Mouse (Mus musculus) embryonic facial prominence, embryonic 14.5 days (tissue): ENCODE results near the gene Gatad2a. TPM values are rescaled to one million over a fixed set of nuclear protein-coding genes. Genes with fewer than 3 reads are reported as not detected.
"Not testable (repeated sequence)": the region's sequence is repeated elsewhere in the genome, so short reads cannot be mapped to it uniquely, and the experiment has no call there.

Experiments
- ATAC-seq: fragments of 200-750 bp; cut with Nextera tagmentation; 2 replicates; pipeline ENCODE4 v1.8.0; 2017; ENCODE audit warnings: low read depth, moderate number of reproducible peaks, moderate TSS enrichment
- DNase-seq: peaks from one replicate; pipeline ENCODE4 v3.0.0-alpha.2; 2015; ENCODE audit warnings: low spot score
- H3K27ac ChIP-seq: fragments of 300-500 bp; sonication (generic); replicated peaks from 2 replicates; pipeline ENCODE4 v1.5.1; 2014; ENCODE audit warnings: low read depth, mild to moderate bottlenecking, low read length, moderate library complexity
- H3K27me3 ChIP-seq: fragments of 300-500 bp; sonication (generic); replicated peaks from 2 replicates; pipeline ENCODE4 v1.6.1; 2014; ENCODE audit warnings: low read length; ENCODE audit not compliant: control insufficient read depth, insufficient read depth
- H3K36me3 ChIP-seq: fragments of 300-500 bp; sonication (generic); 2 replicates; pipeline ENCODE4 v1.6.1; 2014; ENCODE audit warnings: low read length, mixed read lengths; ENCODE audit not compliant: control insufficient read depth, insufficient read depth
- H3K4me1 ChIP-seq: fragments of 300-500 bp; sonication (generic); 2 replicates; pipeline ENCODE4 v1.6.1; 2014; ENCODE audit warnings: antibody characterized with exemption, low read length; ENCODE audit not compliant: control insufficient read depth, insufficient read depth
- H3K4me2 ChIP-seq: fragments of 300-500 bp; sonication (generic); 2 replicates; pipeline ENCODE4 v1.6.1; 2014; ENCODE audit warnings: low read depth, mild to moderate bottlenecking, low read length, moderate library complexity, mixed read lengths
- H3K4me3 ChIP-seq: fragments of 300-500 bp; sonication (generic); 2 replicates; pipeline ENCODE4 v1.5.1; 2014; ENCODE audit warnings: low read depth, mild to moderate bottlenecking, low read length
- H3K9ac ChIP-seq: fragments of 300-500 bp; sonication (generic); 2 replicates; pipeline ENCODE4 v1.6.1; 2014; ENCODE audit warnings: low read depth, mild to moderate bottlenecking, low read length, moderate library complexity, mixed read lengths
- H3K9me3 ChIP-seq: fragments of 300-500 bp; sonication (generic); 2 replicates; pipeline ENCODE4 v1.6.1; 2016; ENCODE audit warnings: low read length; ENCODE audit not compliant: control insufficient read depth
- WGBS: fragments of 180-500 bp; shearing (Covaris S2); extraction: QIAGEN DNeasy Blood & Tissue Kit; methylation state at CpG from one replicate; pipeline ENCODE4 v1.1.7; 2014; 5-methylcytosine and 5-hydroxymethylcytosine counted together
- polyA plus RNA-seq: library from polyadenylated mRNA; unstranded; fragments of >200 nt; fragmentation: Nextera tagmentation; extraction: Ambion mirVana; gene quantifications from 2 replicates; pipeline ENCODE4 v1.2.1, GENCODE M21; 2014

Gatad2a gene
- polyA plus RNA-seq, 1 experiment from 2014 or later, result 50.4 TPM

DNA sequence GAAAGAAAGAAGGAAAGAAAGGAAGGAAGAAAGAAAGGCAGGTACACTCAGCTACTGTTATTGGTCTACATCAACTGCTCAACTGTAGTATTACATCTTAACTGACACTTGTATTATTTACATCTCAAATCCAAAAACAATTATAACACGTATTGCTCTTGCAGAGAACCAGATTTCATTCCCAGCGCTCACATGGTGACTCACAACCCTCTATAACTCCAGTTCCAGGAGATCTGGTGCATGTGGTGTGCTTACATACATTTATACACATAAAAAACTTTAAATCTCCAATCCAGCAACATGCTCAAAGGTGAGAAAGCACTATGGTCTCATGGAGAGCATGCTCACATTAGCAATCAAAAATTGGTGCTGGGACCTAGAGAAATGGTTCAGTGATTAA, 4.0 kb upstream of the Gatad2a start:
- WGBS, result 84% methylated on average over 2 of the region's 2 CpGs
- Histone ChIP-seq H3K27me3 (no peaks in the 10 kb centered on the region), H3K9me3 (no peaks in the 10 kb centered on the region), H3K36me3 (no peaks in the 10 kb centered on the region), H3K4me3 (no peak overlapping the region), H3K4me1 (0 out of 2 replicates have a peak, but pooled peaks cover under 1% of the 10 kb centered on the region), H3K27ac (no peak overlapping the region), H3K9ac (no peak overlapping the region), H3K4me2 (no peak overlapping the region)
- no peak for ATAC-seq
- no peak for DNase-seq

DNA sequence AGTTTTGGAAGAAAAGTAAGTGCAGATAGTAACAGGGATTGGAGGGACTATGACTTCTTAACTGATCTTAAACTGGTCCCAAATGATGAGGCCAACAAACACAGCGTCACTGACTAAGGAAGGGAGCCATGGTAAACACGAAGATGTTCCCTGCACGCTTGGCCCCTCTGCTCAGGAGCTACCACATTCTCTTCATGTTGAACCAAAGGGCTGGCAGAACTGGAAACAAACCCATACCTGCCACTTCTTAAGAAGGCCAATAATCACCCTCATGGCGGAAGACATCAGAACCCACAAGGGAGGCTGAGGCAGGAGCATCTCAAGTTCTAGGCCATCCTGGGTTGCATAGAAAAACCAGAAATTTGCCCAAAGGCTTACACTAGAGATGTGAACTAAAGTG, 3.1 kb upstream of the Gatad2a start:
- H3K9ac ChIP-seq, result no peak overlapping the region
- 87% methylated on average over 4 of the region's 4 CpGs for WGBS
- no peaks in the 10 kb centered on the region for H3K27me3 ChIP-seq
- H3K9me3 ChIP-seq, result no peaks in the 10 kb centered on the region
- no peak for ATAC-seq
- H3K4me3 ChIP-seq, result no peak overlapping the region
- 0 out of 2 replicates have a peak, but pooled peaks cover 4% of the 10 kb centered on the region for H3K4me1 ChIP-seq
- H3K27ac ChIP-seq, result no peak overlapping the region
- no peak overlapping the region for H3K4me2 ChIP-seq
- no peak for DNase-seq
- no peaks in the 10 kb centered on the region for H3K36me3 ChIP-seq

DNA sequence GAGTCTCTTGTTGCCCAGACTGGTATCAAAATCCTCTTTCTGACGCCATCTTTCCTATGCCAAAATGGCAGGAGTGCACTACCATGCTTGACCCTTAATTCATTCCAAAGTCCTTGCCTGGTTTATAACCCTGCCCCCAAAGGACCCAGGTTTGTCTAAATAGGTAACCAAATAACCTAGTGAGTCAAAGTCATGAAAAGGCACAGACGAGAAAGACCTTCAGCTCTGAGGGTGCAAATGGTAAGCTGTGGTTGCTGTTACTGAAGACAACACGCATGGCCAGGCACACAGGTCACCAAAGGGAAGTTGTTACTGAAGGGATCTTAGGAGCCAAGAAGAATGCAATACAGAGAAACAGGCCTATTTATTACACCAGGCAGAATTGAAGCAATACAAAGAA, 2.5 kb upstream of the Gatad2a start:
- Histone ChIP-seq H3K27ac (no peak overlapping the region), H3K36me3 (no peaks in the 10 kb centered on the region), H3K4me2 (no peak overlapping the region), H3K27me3 (no peaks in the 10 kb centered on the region), H3K9me3 (no peaks in the 10 kb centered on the region), H3K4me3 (no peak overlapping the region), H3K4me1 (0 out of 2 replicates have a peak, but pooled peaks cover 4% of the 10 kb centered on the region), H3K9ac (no peak overlapping the region)
- DNase-seq (no peak), ATAC-seq (no peak)
- WGBS, result 85% methylated on average over 3 of the region's 3 CpGs

DNA sequence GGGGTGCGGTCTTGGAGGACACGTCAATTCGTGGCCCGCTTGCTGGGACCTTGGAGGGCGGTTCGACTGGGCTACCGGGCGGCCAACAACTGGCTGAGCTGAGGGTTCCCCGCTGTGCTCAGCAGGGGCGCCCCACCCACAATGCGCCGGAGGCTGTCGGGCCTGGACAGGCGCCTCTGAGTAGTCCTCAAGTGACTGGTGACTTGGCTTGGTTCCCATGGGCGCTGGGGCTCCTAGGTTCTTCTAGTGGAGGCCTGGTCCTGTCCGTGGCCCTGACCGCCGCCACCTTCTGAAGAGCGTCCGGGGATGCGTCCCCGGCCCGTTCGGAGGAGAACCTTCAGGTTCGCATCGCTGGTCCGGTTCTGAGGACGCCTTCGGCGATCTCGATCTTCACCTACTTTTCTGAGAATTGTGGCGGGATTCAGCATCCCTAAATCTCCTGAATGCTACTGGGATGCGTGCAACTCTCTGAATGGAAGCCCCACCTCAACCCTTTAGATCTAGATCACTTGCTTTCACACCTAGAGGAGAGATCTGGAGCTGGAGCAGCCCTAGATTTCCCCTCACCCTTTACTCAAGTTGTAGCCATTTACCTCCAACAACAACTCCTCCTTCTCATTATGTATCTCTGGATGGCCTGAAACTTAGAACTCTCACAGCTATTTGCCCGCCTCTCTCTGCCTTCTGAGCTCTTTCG, 553 bp upstream of the Gatad2a start:
- peak overlapping the region; percentile 90 for H3K9ac ChIP-seq
- peak overlapping the region; percentile 80 for H3K27ac ChIP-seq
- 3% methylated on average over 25 of the region's 35 CpGs for WGBS
- peak overlapping the region; percentile 75 for H3K4me2 ChIP-seq
- peak overlapping the region; percentile 79 for H3K4me3 ChIP-seq
- H3K4me1 ChIP-seq, result 0 out of 2 replicates have a peak, but pooled peaks cover 4% of the 10 kb centered on the region
- no peaks in the 10 kb centered on the region for H3K9me3 ChIP-seq
- no peaks in the 10 kb centered on the region for H3K27me3 ChIP-seq
- DNase-seq, result no peak
- no peak for ATAC-seq
- 0 out of 2 replicates have a peak, but pooled peaks cover 7% of the 10 kb centered on the region for H3K36me3 ChIP-seq

DNA sequence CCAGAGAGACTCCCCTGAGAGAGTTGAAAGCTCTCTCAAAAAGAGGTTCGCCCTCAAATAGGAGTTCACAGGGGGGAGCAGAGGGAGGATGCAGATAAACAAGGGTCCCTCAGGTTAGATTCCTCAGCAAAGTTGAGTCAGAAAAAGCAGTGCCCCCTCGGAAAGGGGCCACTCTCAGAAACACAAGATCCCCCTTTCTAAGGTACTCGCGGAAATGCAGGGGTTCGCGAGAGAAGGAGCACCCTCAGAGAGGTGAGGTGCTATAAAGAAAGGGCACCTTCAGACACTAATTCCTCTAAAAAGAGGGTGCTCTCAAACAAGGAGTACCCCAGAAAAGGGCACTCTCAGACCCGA, 785 bp downstream of the Gatad2a start:
- ATAC-seq, result no peak
- 0 out of 2 replicates have a peak, but pooled peaks cover 7% of the 10 kb centered on the region for H3K36me3 ChIP-seq
- no peak overlapping the region; the same call in 1 of the 2 replicates for H3K27ac ChIP-seq
- peak overlapping the region; percentile 60 for H3K4me2 ChIP-seq
- no peak for DNase-seq
- H3K4me3 ChIP-seq, result peak overlapping the region; percentile 79
- no peaks in the 10 kb centered on the region for H3K27me3 ChIP-seq
- no peaks in the 10 kb centered on the region for H3K9me3 ChIP-seq
- WGBS, result under 1% methylated on average over 7 of the region's 7 CpGs
- peak overlapping the region; percentile 80 for H3K9ac ChIP-seq
- 0 out of 2 replicates have a peak, but pooled peaks cover 4% of the 10 kb centered on the region for H3K4me1 ChIP-seq

DNA sequence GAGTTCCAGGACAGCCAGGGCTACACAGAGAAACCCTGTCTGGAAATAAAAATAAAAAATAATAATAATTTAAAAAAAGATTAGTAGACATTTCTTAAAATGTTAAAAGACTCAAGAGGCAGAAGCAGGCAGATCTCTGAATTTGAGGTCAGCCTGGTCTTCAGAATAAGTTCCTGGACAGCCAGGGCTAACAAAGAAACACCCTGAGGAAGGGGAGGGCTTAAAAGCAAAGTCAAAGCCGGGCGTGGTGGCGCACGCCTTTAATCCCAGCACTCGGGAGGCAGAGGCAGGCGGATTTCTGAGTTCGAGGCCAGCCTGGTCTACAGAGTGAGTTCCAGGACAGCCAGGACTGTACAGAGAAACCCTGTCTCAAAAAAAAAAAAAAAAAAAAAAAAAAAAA, 7.2 kb downstream of the Gatad2a start:
- not testable (repeated sequence) for H3K4me2 ChIP-seq, H3K27ac ChIP-seq, H3K4me1 ChIP-seq, DNase-seq, H3K36me3 ChIP-seq, H3K27me3 ChIP-seq, H3K9ac ChIP-seq, ATAC-seq, H3K4me3 ChIP-seq, H3K9me3 ChIP-seq
- WGBS, result 99% methylated on average over 6 of the region's 7 CpGs

DNA sequence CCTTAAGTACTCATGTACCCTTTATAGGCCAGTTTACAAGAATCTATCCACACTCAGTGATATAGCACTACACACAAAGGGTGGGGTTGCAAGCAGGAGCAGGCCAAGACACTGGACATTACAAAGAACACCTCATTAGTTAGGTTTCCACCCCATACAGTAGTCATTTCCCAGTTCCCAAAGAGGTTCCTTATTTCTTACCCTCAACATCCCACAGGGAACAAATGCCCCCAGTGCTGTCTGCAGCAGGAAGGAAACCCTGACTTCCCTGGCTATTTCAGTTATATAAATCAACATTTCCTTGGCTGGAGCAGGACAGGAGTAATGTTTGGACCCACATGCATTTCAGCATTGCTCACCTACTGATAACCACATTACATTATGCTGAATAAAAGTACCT, 8.4 kb downstream of the Gatad2a start:
- no peak for DNase-seq

DNA sequence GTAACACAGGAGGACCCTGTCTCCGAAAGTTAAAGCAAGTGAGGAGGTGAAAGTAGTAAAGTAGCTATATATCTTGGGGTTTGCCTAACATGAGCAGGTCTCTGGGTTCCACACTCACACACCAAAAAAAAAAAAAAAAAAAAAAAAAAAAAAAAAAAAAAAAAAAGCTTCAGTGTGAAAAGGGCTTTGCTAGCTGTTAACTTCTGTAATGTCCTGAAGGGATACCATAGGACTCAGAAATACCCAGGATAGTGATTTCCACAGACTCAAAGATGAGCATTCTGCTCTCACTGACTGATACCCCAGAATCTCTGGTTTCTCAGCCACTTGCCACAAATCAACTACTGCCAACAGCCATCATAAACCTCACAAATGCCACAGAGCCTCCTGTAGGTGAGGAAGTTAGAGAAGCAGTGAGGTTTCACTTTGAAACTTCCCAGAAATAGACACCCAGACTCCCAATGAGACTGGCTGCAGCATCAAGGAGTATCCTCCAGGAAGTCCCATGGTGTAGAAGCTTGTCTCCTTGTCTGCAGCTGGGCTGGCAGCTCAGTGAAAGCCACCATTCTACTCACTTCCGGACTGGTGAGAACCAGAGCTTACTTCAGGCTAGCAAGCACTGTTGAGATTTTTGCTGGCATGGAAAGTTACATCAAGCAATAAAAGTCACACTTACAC, 11.2 kb downstream of the Gatad2a start:
- ATAC-seq, result no peak

More for the DNA sequence above, 8.4 kb downstream of the Gatad2a start:
- no peak overlapping the region for H3K4me3 ChIP-seq
- 0 out of 2 replicates have a peak, but pooled peaks cover 5% of the 10 kb centered on the region for H3K36me3 ChIP-seq
- ATAC-seq, result no peak
- H3K27me3 ChIP-seq, result no peaks in the 10 kb centered on the region
- H3K27ac ChIP-seq, result no peak overlapping the region
- H3K9me3 ChIP-seq, result no peaks in the 10 kb centered on the region
- H3K4me1 ChIP-seq, result no peaks in the 10 kb centered on the region
- no peak overlapping the region for H3K4me2 ChIP-seq
- no peak overlapping the region for H3K9ac ChIP-seq

More for the DNA sequence above, 11.2 kb downstream of the Gatad2a start:
- Histone ChIP-seq H3K4me3 (no peak overlapping the region), H3K9ac (no peak overlapping the region), H3K27ac (no peak overlapping the region), H3K4me2 (no peak overlapping the region), H3K27me3 (no peaks in the 10 kb centered on the region), H3K4me1 (no peaks in the 10 kb centered on the region), H3K36me3 (no peaks in the 10 kb centered on the region), H3K9me3 (no peaks in the 10 kb centered on the region)
- WGBS, result 82% methylated on average over 2 of the region's 2 CpGs
- no peak for DNase-seq
